Mouse (Mus musculus) thymus, adult 2 months (tissue): ENCODE data around the gene Fam89a. TPM values are rescaled to one million over a fixed set of nuclear protein-coding genes. Genes with fewer than 3 reads are reported as not detected.

Experiments used
- DNase-seq: peaks from one replicate; pipeline ENCODE4 v3.0.0; 2021
- H3K27ac ChIP-seq: fragments of 200-500 bp; 2 replicates; pipeline ENCODE4 v1.5.1; 2012; ENCODE audit warnings: low read length, control low read depth; ENCODE audit not compliant: control insufficient read depth, insufficient read depth
- H3K27me3 ChIP-seq: fragments of 200-500 bp; 2 replicates; pipeline ENCODE4 v1.6.1; 2012; ENCODE audit warnings: mild to moderate bottlenecking, low read length, moderate library complexity, mixed read lengths; ENCODE audit not compliant: control insufficient read depth, insufficient read depth
- H3K36me3 ChIP-seq: fragments of 200-500 bp; 2 replicates; pipeline ENCODE4 v1.6.1; 2012; ENCODE audit warnings: mild to moderate bottlenecking, low read length, moderate library complexity; ENCODE audit not compliant: control insufficient read depth, insufficient read depth
- H3K4me1 ChIP-seq: fragments of 200-500 bp; replicated peaks from 2 replicates; pipeline ENCODE4 v1.6.1; 2012; ENCODE audit warnings: low read length; ENCODE audit not compliant: control insufficient read depth, insufficient read depth
- H3K4me3 ChIP-seq: fragments of 200-500 bp; 2 replicates; pipeline ENCODE4 v1.5.1; 2012; ENCODE audit warnings: mild to moderate bottlenecking, low read length, control low read depth, moderate library complexity; ENCODE audit not compliant: control insufficient read depth, insufficient read depth
- CTCF ChIP-seq: fragments of 200-500 bp; IDR thresholded peaks from 2 replicates; pipeline ENCODE4 v1.5.1; 2012; ENCODE audit warnings: mild to moderate bottlenecking, control low read depth, low read length, moderate library complexity, borderline replicate concordance; ENCODE audit not compliant: control insufficient read depth, poor library complexity, insufficient read depth; ENCODE audit errors: extremely low read depth
- POLR2A ChIP-seq: fragments of 200-500 bp; IDR thresholded peaks from 2 replicates; pipeline ENCODE4 v1.6.1; 2012; ENCODE audit warnings: mild to moderate bottlenecking, low read length, control low read depth, moderate library complexity; ENCODE audit not compliant: control insufficient read depth, poor library complexity, insufficient read depth; ENCODE audit errors: extremely low read depth
- WGBS: fragments of 180-500 bp; shearing (Covaris S2); methylation state at CpG from one replicate; pipeline ENCODE4 v1.1.7; 2018; 5-methylcytosine and 5-hydroxymethylcytosine counted together
- polyA plus RNA-seq: library from polyadenylated mRNA; depleted of rRNA; stranded (reverse); fragments of >200 nt; gene quantifications from 2 replicates; pipeline ENCODE4 v1.2.3, GENCODE M21; 2012

Fam89a gene
- polyA plus RNA-seq, 1 experiment, result 15.5 TPM

DNA sequence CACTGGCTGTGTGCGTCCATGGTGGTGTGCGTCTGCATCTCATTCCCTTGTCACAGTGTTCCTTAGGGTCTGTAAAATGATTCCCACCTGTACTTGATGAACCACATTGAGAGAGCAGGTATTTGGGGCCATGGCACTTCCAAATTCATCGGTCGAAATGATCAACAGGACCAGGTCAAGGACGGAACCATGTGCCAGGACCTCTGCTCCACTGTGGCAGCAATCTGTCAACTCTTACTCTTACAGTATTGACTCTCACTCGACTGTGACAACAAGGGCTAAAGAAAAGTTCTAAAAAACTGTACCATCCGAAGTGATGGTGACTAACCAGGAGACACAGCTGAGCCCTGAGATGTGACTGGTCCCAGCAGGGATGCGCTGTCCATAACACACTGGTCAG is 3.8 kb upstream of the Fam89a start:
- Histone ChIP-seq H3K36me3 (no peaks in the 10 kb centered on the region), H3K27ac (no peak overlapping the region), H3K4me3 (no peak overlapping the region), H3K4me1 (peaks cover 5% of the 10 kb centered on the region; the same call in 1 of the 2 replicates), H3K27me3 (peaks cover 16% of the 10 kb centered on the region)
- no peak for DNase-seq
- TF ChIP-seq CTCF (no peak), POLR2A (no peak)
- 88% methylated on average over 8 of the region's 8 CpGs for WGBS

- peaks cover 18% of the 10 kb centered on the region for H3K27me3 ChIP-seq
- H3K4me1 ChIP-seq, result peaks cover 5% of the 10 kb centered on the region; the same call in 1 of the 2 replicates
- no peak for DNase-seq
- no peak overlapping the region for H3K4me3 ChIP-seq
- no peaks in the 10 kb centered on the region for H3K36me3 ChIP-seq
- H3K27ac ChIP-seq, result no peak overlapping the region
- no peak for TF ChIP-seq POLR2A
- no peak for TF ChIP-seq CTCF
- 67% methylated on average over 4 of the region's 4 CpGs for WGBS
Measured at GRCm38 (mm10) chr8:124754792-124755190, 3.2 kb upstream of the Fam89a start.

- Histone ChIP-seq H3K4me3 (no peak overlapping the region), H3K27ac (no peak overlapping the region), H3K27me3 (peaks cover 20% of the 10 kb centered on the region), H3K4me1 (peaks cover 5% of the 10 kb centered on the region; the same call in 1 of the 2 replicates), H3K36me3 (no peaks in the 10 kb centered on the region)
- TF ChIP-seq CTCF, result no peak
- TF ChIP-seq POLR2A, result no peak
- 63% methylated on average over 11 of the region's 11 CpGs for WGBS
- no peak for DNase-seq
Measured at GRCm38 (mm10) chr8:124754101-124754791, 2.6 kb upstream of the Fam89a start.

DNA sequence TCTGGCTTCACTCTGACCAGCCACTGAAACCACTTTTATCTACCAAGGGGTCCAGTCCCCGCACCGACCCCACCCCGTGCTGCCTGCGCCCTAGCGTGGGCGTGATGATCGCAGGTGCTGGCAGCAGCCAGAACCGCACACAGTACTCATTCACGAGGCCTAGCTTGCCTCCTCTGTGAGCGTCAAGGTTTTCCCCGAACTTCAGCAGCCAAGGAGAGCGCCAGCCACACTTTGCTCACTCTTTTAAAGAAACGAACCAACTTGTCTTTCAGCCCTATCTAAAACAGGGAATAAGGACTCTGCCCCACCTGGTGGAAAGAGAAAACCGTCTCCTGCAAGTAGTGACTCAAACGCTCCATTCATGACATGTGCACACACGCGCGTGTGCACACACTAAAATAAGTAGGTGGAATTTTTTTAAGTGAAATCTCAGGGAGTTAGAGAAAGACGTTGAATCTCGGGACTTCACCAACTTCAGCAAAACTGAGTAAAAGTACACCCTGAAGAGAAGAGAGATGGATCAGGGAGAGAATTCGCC is 762 bp upstream of the Fam89a start:
- Histone ChIP-seq H3K4me3 (no peak overlapping the region), H3K27ac (no peak overlapping the region), H3K27me3 (peaks cover 21% of the 10 kb centered on the region), H3K4me1 (peaks cover 5% of the 10 kb centered on the region; the same call in 1 of the 2 replicates), H3K36me3 (no peaks in the 10 kb centered on the region)
- TF ChIP-seq CTCF, result no peak
- TF ChIP-seq POLR2A, result no peak
- DNase-seq, result no peak
- 49% methylated on average over 21 of the region's 21 CpGs for WGBS

- peaks cover 21% of the 10 kb centered on the region for H3K27me3 ChIP-seq
- 2% methylated on average over 31 of the region's 31 CpGs for WGBS
- DNase-seq, result no peak
- peak overlapping the region; percentile 49 for H3K4me3 ChIP-seq
- no peaks in the 10 kb centered on the region for H3K36me3 ChIP-seq
- H3K4me1 ChIP-seq, result peaks cover 5% of the 10 kb centered on the region; the same call in 1 of the 2 replicates
- H3K27ac ChIP-seq, result no peak overlapping the region
- TF ChIP-seq CTCF, result no peak
- TF ChIP-seq POLR2A, result no peak
Measured at GRCm38 (mm10) chr8:124751191-124751590, 441 bp downstream of the Fam89a start.

DNA sequence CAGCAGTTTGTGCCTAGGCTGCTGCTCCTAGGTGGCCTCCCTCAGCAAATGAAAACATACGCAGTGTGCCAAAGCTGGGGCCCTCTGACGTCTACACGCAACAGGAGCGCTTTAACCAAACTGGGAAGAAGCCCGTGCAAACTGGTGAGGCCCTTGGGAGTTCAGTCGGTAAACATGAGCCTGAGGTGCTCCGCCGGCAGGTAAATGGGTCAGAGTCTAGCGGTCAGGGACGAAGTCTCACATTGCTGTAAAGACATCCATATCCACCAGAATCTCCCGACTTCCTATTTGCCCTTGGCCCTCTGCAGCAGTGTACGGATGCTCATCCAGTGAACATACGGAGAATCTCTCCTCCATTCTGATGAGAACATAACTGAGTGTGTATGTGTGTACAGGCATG is 5.0 kb downstream of the Fam89a start:
- Histone ChIP-seq H3K27me3 (peaks cover 16% of the 10 kb centered on the region), H3K27ac (no peak overlapping the region), H3K4me3 (no peak overlapping the region), H3K36me3 (no peaks in the 10 kb centered on the region), H3K4me1 (no peaks in the 10 kb centered on the region; the same call in 1 of the 2 replicates)
- no peak for DNase-seq
- 84% methylated on average over 13 of the region's 13 CpGs for WGBS
- no peak for TF ChIP-seq CTCF
- TF ChIP-seq POLR2A, result no peak
